In genomic region chr13:96129081-96129480, GRCm38 (mm10) we compare ENCODE assay signal across 23 mouse cellular contexts. TPM values are rescaled to one million over a fixed set of nuclear protein-coding genes. Genes with fewer than 3 reads are reported as not detected.
DNase-seq lines count a peak whose midpoint lies in the region; ATAC-seq lines count a peak whose summit lies in the region.
"Had no signal": no experiment of that assay in that cellular context is flagged by ENCODE, and none has a peak within 500 bp of the region (broad histone marks: within the 10 kb centered on the region; RNA-seq: fewer than 3 reads in every experiment).

No protein-coding gene starts in this region.

- no peaks in the 10 kb centered on the region for H3K36me3 ChIP-seq in hindbrain, embryonic 12.5 days
- no peaks in the 10 kb centered on the region for H3K36me3 ChIP-seq in hindbrain, embryonic 11.5 days (ENCODE audit: control insufficient read depth, insufficient read depth, low read length)
- H3K36me3 ChIP-seq in neural tube, embryonic 12.5 days = no peaks in the 10 kb centered on the region
- H3K36me3 ChIP-seq in neural tube, embryonic 13.5 days = no peaks in the 10 kb centered on the region
- H3K36me3 ChIP-seq: embryonic facial prominence, embryonic 10.5 days had no signal

- H3K27ac ChIP-seq in hindbrain, embryonic 12.5 days = peak overlapping the region; percentile 52; the same call in 1 of the 2 replicates
- H3K27ac ChIP-seq in hindbrain, embryonic 11.5 days (ENCODE audit: low read depth, low read length) = no peak overlapping the region
- no peak overlapping the region for H3K27ac ChIP-seq in neural tube, embryonic 12.5 days
- H3K27ac ChIP-seq in neural tube, embryonic 13.5 days (replicated peaks) = peak overlapping the region; percentile 91
- H3K27ac ChIP-seq: embryonic facial prominence, embryonic 10.5 days; forebrain, embryonic 13.5 days had no signal

- ATAC-seq in hindbrain, embryonic 12.5 days (ENCODE audit: low FRiP score) = no peak
- no peak for ATAC-seq in hindbrain, embryonic 11.5 days (ENCODE audit: low FRiP score)
- no peak for ATAC-seq in neural tube, embryonic 12.5 days (ENCODE audit: low FRiP score, low read depth)
- no peak for ATAC-seq in neural tube, embryonic 13.5 days (ENCODE audit: low read depth)
- ATAC-seq in cerebellum, adult (ENCODE audit: insufficient number of reproducible peaks, low FRiP score, low TSS enrichment) = no peak
- ATAC-seq: activated CD4-positive, CD25-positive, alpha-beta regulatory T cell, adult 4 months; forebrain, embryonic 13.5 days; forebrain, postnatal 0 days; inflammation-experienced regulatory T-cells, adult 6 months; Patski had no signal

- no peaks in the 10 kb centered on the region for H3K9me3 ChIP-seq in hindbrain, embryonic 12.5 days (replicated peaks)
- no peaks in the 10 kb centered on the region for H3K9me3 ChIP-seq in hindbrain, embryonic 11.5 days (ENCODE audit: control insufficient read depth, low read length)
- no peaks in the 10 kb centered on the region for H3K9me3 ChIP-seq in neural tube, embryonic 12.5 days
- no peaks in the 10 kb centered on the region for H3K9me3 ChIP-seq in neural tube, embryonic 13.5 days
- H3K9me3 ChIP-seq: embryonic facial prominence, embryonic 10.5 days; forebrain, embryonic 13.5 days had no signal

- H3K4me2 ChIP-seq in hindbrain, embryonic 12.5 days (replicated peaks) = peak overlapping the region; percentile 90; the same call in 1 of the 2 replicates
- H3K4me2 ChIP-seq in hindbrain, embryonic 11.5 days (replicated peaks; ENCODE audit: low read depth, low read length) = no peak overlapping the region
- H3K4me2 ChIP-seq in neural tube, embryonic 12.5 days (replicated peaks) = peak overlapping the region; percentile 88
- H3K4me2 ChIP-seq in neural tube, embryonic 13.5 days = peak overlapping the region; percentile 75
- H3K4me2 ChIP-seq: forebrain, embryonic 13.5 days had no signal

- H3K4me3 ChIP-seq in hindbrain, embryonic 12.5 days = no peak overlapping the region
- H3K4me3 ChIP-seq in hindbrain, embryonic 11.5 days (ENCODE audit: low read depth, low read length) = no peak overlapping the region
- no peak overlapping the region for H3K4me3 ChIP-seq in neural tube, embryonic 12.5 days
- peak overlapping the region; percentile 55 for H3K4me3 ChIP-seq in neural tube, embryonic 13.5 days
- H3K4me3 ChIP-seq: embryonic facial prominence, embryonic 10.5 days; forebrain, embryonic 13.5 days had no signal

- H3K4me1 ChIP-seq in hindbrain, embryonic 12.5 days = peaks cover 23% of the 10 kb centered on the region; the same call in 1 of the 2 replicates
- no peaks in the 10 kb centered on the region for H3K4me1 ChIP-seq in hindbrain, embryonic 11.5 days (replicated peaks; ENCODE audit: control insufficient read depth, insufficient read depth, low read length)
- peaks cover 16% of the 10 kb centered on the region for H3K4me1 ChIP-seq in neural tube, embryonic 12.5 days
- peaks cover 41% of the 10 kb centered on the region for H3K4me1 ChIP-seq in neural tube, embryonic 13.5 days (replicated peaks)

- peaks cover 60% of the 10 kb centered on the region for H3K27me3 ChIP-seq in hindbrain, embryonic 12.5 days
- peaks cover 25% of the 10 kb centered on the region for H3K27me3 ChIP-seq in hindbrain, embryonic 11.5 days (ENCODE audit: control insufficient read depth, insufficient read depth, low read length)
- peaks cover 35% of the 10 kb centered on the region for H3K27me3 ChIP-seq in neural tube, embryonic 12.5 days (replicated peaks)
- H3K27me3 ChIP-seq in neural tube, embryonic 13.5 days = peaks cover 44% of the 10 kb centered on the region

- 81% methylated on average over 3 of the region's 3 CpGs for WGBS in hindbrain, embryonic 12.5 days
- WGBS in hindbrain, embryonic 11.5 days = 88% methylated on average over 3 of the region's 3 CpGs
- WGBS in neural tube, embryonic 12.5 days = 81% methylated on average over 3 of the region's 3 CpGs
- WGBS in neural tube, embryonic 13.5 days = 71% methylated on average over 3 of the region's 3 CpGs

- no peak for DNase-seq in hindbrain, embryonic 11.5 days (ENCODE audit: low spot score)
- no peak for DNase-seq in neural tube, embryonic 10.5 days (ENCODE audit: extremely low spot score, low spot score)
- no peak for DNase-seq in left cerebral cortex, adult 9 months (ENCODE audit: low spot score in 2 of 2)
- DNase-seq: adrenal gland, postnatal 14 days; cerebellum, adult 18-20 months; cerebellum, postnatal 10 days; forebrain, postnatal 0 days; gastrocnemius, postnatal 14 days; heart, postnatal 10 days; heart, postnatal 4 days had no signal

- H3K9ac ChIP-seq in hindbrain, embryonic 12.5 days = no peak overlapping the region
- H3K9ac ChIP-seq in hindbrain, embryonic 11.5 days (ENCODE audit: low read depth, low read length) = no peak overlapping the region
- no peak overlapping the region for H3K9ac ChIP-seq in neural tube, embryonic 12.5 days
- H3K9ac ChIP-seq in neural tube, embryonic 13.5 days = peak overlapping the region; percentile 75; the same call in 1 of the 2 replicates
- H3K9ac ChIP-seq: forebrain, embryonic 13.5 days; forebrain, postnatal 0 days had no signal

RNA-seq across cellular contexts. Expression of gene Sv2c, which starts 3.3 kb away (rescaled TPM):
- 10.9 and 14.9 TPM in 2 replicates for polyA plus RNA-seq in hindbrain, embryonic 12.5 days (2016; fragmentation: Nextera tagmentation; extraction: Ambion mirVana)
- polyA plus RNA-seq in hindbrain, embryonic 11.5 days (2014; fragmentation: Nextera tagmentation; extraction: Ambion mirVana) = 7.9 and 8.1 TPM in 2 replicates
- 16.3 and 16.4 TPM in 2 replicates for polyA plus RNA-seq in neural tube, embryonic 12.5 days (2016; fragmentation: Nextera tagmentation; extraction: Ambion mirVana)
- polyA plus RNA-seq in neural tube, embryonic 13.5 days (2015; fragmentation: Nextera tagmentation; extraction: Ambion mirVana) = 26.8 and 32.3 TPM in 2 replicates
- polyA plus RNA-seq: Patski had no signal

RNA-seq across cellular contexts. Expression of gene Gm17190, which starts 47.2 kb away (rescaled TPM):
- polyA plus RNA-seq in hindbrain, embryonic 12.5 days (2016; fragmentation: Nextera tagmentation; extraction: Ambion mirVana) = 0.38 and 0.43 TPM in 2 replicates
- 0.36 TPM in 1 of 2 replicates, not detected in the other for polyA plus RNA-seq in hindbrain, embryonic 11.5 days (2014; fragmentation: Nextera tagmentation; extraction: Ambion mirVana)
- 0.37 and 0.87 TPM in 2 replicates for polyA plus RNA-seq in neural tube, embryonic 12.5 days (2016; fragmentation: Nextera tagmentation; extraction: Ambion mirVana)
- polyA plus RNA-seq in neural tube, embryonic 13.5 days (2015; fragmentation: Nextera tagmentation; extraction: Ambion mirVana) = 0.36 TPM in 1 of 2 replicates, not detected in the other
- polyA plus RNA-seq: activated CD4-positive, CD25-positive, alpha-beta regulatory T cell, adult 4 months; C2C12; embryonic facial prominence, embryonic 10.5 days; embryonic facial prominence, embryonic 14.5 days; forebrain, embryonic 13.5 days; gonadal fat pad, adult 2 months; heart, embryonic 14.5 days; inflammation-experienced regulatory T-cells, adult 6 months had no signal

RNA-seq across cellular contexts. Expression of gene Gm20075, which starts 47.9 kb away (rescaled TPM):
- 27.6 and 32.0 TPM in 2 replicates for polyA plus RNA-seq in hindbrain, embryonic 12.5 days (2016; fragmentation: Nextera tagmentation; extraction: Ambion mirVana)
- 36.7 and 38.9 TPM in 2 replicates for polyA plus RNA-seq in hindbrain, embryonic 11.5 days (2014; fragmentation: Nextera tagmentation; extraction: Ambion mirVana)
- 23.4 and 30.8 TPM in 2 replicates for polyA plus RNA-seq in neural tube, embryonic 12.5 days (2016; fragmentation: Nextera tagmentation; extraction: Ambion mirVana)
- 30.7 and 35.5 TPM in 2 replicates for polyA plus RNA-seq in neural tube, embryonic 13.5 days (2015; fragmentation: Nextera tagmentation; extraction: Ambion mirVana)

Comparison
In these comparisons a context has a peak if more than half of its experiments do, and no peak if none do; other contexts are left out.
1. H3K27ac ChIP-seq: peak in hindbrain, embryonic 12.5 days (single experiment) and neural tube, embryonic 13.5 days (single experiment); none in hindbrain, embryonic 11.5 days (single experiment) and neural tube, embryonic 12.5 days (single experiment).